Mouse (Mus musculus): ENCODE data around the gene Hist1h1b.
A peak's percentile ranks its signal among the peaks of the same experiment; 100 is the strongest.
"Not testable (repeated sequence)": the region's sequence is repeated elsewhere in the genome, so short reads cannot be mapped to it uniquely, and the experiment has no call there.

Hist1h1b gene

GRCm38 (mm10) chr13:21779767-21780731 is at the start of gene Hist1h1b:
Gene Hist1h1b, minus strand, starts transcription at chr13:21780625.
- peak in 1 of 2 experiments; percentile 20 for DNase-seq

- DNase-seq: no peak
Measured at GRCm38 (mm10) chr13:21828511-21828910, 48.1 kb upstream of the Hist1h1b start.

DNA sequence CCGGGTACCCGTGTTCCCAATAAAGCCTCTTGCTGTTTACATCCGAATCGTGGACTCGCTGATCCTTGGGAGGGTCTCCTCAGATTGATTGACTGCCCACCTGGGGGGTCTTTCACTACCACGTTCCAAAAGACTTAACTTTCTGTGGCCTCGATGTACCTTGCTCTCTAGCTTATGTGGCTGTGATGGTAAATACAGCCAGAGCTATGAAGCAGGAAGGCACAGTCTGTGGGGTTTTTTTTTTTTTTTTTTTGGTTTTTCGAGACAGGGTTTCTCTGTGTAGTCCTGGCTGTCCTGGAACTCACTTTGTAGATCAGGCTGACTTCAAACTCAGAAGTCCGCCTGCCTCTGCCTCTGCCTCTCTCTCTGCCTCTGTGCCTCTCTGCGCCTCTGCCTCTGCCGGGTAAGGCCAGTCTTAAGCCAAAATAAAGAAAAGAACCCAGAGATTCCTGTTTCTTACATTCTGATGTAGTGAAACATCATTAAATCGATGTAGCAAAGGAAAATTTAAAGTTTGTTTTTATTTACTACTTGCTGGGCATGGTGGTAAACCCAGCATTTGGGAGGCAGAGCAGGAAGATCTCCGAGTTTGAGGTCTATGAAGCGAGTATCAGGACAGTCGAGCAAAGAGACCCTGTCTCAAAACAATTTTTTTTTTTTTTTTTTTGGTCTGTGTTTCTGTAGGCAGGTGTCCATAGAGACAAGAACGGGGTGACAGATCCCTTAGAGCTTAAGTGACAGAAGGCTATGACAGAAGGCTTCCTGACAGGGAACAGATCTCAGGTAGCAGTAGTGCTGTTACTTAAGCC is 39.9 kb upstream of the Hist1h1b start:
- DNase-seq: not testable (repeated sequence)

GRCm38 (mm10) chr13:21812092-21812491 is 31.7 kb upstream of the Hist1h1b start:
- DNase-seq: not testable (repeated sequence)

DNA sequence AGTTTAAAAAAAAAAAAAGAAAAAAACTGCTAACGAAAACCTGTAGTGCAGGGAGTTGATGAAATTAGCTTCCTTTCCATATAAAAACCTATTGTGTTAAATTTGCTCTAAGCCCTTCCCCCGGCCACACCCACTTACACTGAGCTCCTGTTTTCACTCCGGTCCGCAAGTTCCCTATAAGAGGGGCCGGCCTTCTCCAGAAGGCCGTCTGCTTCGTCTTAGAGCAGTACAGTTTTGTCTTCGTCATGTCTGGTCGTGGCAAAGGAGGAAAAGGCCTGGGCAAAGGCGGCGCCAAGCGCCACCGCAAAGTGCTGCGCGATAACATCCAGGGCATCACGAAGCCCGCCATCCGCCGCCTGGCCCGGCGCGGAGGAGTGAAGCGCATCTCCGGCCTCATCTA is 31.1 kb upstream of the Hist1h1b start, which contains the start of gene Hist1h4m:
Gene Hist1h4m, plus strand, starts transcription at position 208 of the 400 bp plus-strand sequence.
- DNase-seq: peak; percentile 26 to 51

GRCm38 (mm10) chr13:21811074-21811473 is 30.6 kb upstream of the Hist1h1b start:
- DNase-seq: not testable (repeated sequence)

- DNase-seq: not testable (repeated sequence)
Measured at GRCm38 (mm10) chr13:21810073-21810472, 29.6 kb upstream of the Hist1h1b start, which contains the start of the genes Hist1h2bq and Hist1h2ao. Gene Hist1h2bq, minus strand, starts transcription at chr13:21810197. Gene Hist1h2ao, plus strand, starts transcription at chr13:21810465.

GRCm38 (mm10) chr13:21803058-21803457 is 22.6 kb upstream of the Hist1h1b start:
- not testable (repeated sequence) for DNase-seq

DNA sequence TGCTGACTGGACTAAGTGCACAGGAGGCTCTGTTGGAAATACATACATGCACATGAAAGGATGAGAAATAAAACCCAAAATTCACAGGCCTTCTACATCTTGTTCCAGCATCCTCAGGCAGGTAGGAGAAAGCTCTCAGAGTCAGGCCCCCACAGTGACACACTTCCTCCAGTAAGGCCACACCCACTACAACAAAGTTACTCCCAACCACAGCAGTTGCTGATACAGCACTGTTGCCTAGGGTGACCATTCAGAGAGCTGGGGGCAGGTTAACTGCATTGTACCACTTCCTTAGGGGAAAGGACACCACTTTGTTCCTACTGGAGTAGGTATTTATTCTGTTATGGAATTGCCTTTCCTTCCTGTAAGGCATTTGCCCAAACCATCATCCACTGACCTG is 16.7 kb upstream of the Hist1h1b start:
- not testable (repeated sequence) for DNase-seq

DNA sequence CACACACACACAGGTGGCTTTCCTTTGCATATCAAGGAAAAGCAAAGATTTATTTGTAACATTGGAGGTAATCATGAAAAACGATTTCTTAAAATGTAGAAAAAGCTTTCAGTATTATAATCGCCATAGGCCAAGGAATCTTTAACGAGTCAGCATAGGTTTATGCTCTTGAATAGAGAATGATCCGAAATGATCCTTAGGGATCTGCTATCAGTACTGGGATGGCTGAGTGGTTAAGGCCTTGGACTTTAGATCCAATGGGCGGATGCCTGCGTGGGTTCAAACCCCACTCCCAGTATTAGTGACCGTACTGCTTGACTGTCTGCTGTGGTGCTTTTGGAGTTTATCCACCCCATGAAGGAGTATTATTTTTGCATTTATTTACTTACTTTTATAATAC is 15.2 kb upstream of the Hist1h1b start:
- no peak for DNase-seq

DNA sequence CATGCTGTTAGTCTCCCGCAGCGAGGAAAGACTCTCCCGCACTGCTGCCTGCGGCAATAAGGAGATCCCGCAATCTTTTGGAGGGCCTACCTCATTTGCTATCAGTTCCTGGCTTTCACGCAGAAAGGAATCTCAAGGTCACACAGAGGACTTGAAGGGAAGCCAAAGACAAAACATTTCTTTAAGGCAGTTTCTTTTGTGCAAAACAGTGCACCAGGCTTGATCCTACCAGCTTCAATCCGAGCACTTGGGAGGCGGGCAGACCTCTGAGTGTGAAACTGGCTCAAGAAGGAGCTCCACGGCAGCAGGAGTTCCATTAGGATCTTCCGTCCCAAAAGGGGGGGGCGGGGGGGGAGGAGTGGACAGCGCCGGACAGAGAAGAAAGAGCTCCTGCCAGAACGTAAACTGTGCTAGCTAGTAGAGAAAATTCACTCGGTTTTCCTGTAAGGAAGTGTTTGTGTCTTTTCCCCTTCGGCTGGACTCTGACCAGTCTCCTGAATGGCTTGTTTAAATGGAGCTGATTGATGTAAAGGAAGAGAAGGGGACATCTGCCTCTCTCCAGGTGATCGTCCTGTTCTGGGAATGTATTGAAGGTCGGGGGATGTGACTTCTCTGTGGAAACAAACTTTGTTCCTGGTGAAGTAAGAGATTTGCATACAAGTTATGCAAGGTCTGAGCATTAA is 10.3 kb upstream of the Hist1h1b start:
- no peak for DNase-seq

GRCm38 (mm10) chr13:21789925-21790324 is 9.5 kb upstream of the Hist1h1b start:
- no peak for DNase-seq

GRCm38 (mm10) chr13:21787760-21788593 is 7.6 kb upstream of the Hist1h1b start:
- no peak for DNase-seq

DNA sequence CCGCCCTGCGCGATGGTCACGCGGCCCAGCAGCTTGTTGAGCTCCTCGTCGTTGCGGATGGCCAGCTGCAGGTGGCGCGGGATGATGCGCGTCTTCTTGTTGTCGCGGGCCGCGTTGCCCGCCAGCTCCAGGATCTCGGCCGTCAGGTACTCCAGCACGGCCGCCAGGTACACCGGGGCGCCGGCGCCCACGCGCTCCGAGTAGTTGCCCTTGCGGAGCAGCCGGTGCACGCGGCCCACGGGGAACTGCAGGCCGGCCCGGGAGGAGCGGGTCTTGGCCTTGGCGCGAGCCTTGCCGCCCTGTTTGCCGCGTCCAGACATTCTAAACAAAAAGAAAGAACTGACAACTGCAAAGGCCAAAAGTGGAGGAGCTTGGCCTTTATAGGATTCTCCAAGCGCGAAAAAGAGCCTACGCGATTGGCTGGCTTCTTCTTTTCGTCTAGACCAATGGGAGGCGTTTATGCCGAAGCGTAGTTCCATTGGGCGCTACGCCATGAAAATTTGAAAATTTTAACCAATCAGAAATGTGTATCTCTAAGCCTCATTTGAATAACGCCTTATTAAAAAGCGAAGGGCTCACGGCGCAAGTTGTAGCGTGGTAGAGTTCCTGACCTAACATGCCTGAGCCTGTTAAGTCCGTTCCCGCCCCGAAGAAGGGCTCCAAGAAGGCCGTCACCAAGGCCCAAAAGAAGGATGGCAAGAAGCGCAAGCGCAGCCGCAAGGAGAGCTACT is 6.6 kb upstream of the Hist1h1b start, which contains the start of the genes Hist1h2an and Hist1h2bp:
Gene Hist1h2an, minus strand, starts transcription at position 320 of the 731 bp plus-strand sequence.
Gene Hist1h2bp, plus strand, starts transcription at position 563 of the 731 bp plus-strand sequence.
- peak; percentile 77 to 88 for DNase-seq

DNA sequence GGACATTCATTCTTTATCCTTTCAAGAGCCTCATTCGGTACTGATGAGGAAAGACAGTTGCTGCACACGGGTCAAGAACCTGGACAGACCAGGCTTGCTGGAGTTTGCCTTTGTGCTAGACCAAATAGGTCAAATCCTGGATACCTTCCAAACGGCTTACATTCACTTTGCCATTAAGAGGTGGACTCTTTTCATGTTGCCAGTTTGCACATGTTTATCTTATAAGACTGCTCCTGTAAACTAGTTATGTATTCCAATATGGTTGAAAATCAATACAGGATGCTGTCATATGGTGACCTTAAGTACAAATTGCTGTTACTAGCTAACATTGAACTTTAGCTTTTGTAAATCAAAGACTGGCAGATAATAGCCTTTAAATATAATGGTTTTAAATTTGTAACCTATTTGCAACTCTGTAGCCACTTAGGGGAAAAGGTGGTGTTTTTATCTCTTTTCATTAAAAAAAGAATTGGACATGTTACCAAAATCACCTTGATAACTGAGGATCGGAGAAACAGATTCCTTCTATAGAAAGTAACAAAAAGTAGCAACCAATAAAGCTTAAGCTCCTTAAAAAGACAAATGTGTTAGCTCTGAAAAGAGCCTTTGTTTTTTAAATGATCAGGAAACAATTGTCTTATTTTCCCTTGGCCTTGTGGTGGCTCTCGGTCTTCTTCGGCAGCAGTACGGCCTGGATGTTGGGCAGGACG is 5.9 kb upstream of the Hist1h1b start:
- no peak for DNase-seq

GRCm38 (mm10) chr13:21784311-21784710 is 3.9 kb upstream of the Hist1h1b start:
- no peak for DNase-seq

DNA sequence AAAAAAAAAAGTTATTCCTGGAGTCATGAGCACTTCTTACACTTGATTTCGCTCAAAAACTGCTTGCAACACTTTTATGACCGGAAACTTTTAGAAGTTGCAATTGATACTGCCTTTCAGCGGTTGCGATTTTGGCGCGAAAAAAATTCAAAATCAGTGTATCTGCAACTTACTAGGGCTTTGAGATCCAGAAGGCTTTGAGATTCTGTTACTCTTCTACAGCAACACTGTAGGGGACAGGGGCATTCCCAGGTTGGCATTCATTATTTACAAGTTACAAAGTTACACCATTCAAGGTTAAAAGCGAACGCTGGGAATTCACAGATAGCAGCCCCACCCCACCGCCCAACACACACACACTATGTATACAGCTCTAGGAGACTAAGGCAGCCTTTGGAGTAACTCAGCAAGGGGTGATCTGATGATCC is 3.3 kb upstream of the Hist1h1b start:
- peak in 1 of 2 experiments; percentile 7 for DNase-seq

GRCm38 (mm10) chr13:21783255-21783617 is 2.8 kb upstream of the Hist1h1b start, which contains the start of gene Hist1h3i:
Gene Hist1h3i, minus strand, starts transcription at chr13:21783370.
- peak; percentile 12 to 27 for DNase-seq

DNA sequence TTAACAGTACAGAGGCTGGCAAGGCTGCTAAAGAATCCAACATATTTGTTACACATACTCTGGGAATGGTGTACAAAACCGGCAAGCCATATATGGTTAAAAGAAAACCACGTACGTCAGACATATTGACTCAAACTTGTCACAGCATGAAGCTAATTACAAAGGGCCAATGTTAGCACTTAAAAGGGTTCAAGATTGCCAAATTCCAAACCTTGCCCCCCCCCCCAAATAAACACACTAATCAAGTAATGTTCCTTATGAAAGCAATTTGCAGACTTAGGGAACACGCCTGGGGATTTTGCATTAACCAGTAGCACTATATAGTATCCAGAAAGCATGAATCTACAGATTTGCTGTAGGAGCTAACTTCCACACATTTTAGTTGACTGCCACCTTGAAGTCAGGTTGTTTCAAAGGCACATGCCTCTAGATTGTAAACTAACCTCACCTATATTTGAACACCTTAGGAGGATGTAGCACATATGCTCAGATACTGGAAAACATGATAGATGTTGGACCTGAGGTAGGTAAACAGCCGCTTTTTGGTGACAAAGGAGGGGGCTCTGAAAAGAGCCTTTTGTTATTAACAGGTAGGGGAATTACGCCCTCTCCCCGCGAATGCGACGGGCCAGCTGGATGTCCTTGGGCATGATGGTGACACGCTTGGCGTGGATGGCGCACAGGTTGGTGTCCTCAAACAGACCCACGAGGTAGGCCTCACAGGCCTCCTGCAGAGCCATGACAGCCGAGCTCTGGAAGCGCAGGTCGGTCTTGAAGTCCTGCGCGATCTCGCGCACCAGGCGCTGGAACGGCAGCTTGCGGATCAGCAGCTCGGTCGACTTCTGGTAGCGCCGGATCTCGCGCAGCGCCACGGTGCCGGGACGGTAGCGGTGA is 2.2 kb upstream of the Hist1h1b start:
- DNase-seq: not testable (repeated sequence)

Measured in lung, adult 18-20 months (tissue).